Comparison of ENCODE assay signal across 8 mouse cellular contexts in genomic region chr17:33822436-33822959, GRCm38 (mm10). TPM values are rescaled to one million over a fixed set of nuclear protein-coding genes. Genes with fewer than 3 reads are reported as not detected.
DNase-seq lines count a peak whose midpoint lies in the region; ATAC-seq lines count a peak whose summit lies in the region.

No protein-coding gene starts in this region.

- H3K9ac ChIP-seq in heart, embryonic 11.5 days (ENCODE audit: low read depth, low read length), result no peak overlapping the region
- peak overlapping the region; percentile 88 for H3K9ac ChIP-seq in embryonic facial prominence, embryonic 13.5 days
- H3K9ac ChIP-seq in limb, embryonic 15.5 days, result no peak overlapping the region

- no peak for ATAC-seq in heart, embryonic 11.5 days (replicated peaks; ENCODE audit: insufficient number of reproducible peaks, low FRiP score, low TSS enrichment)
- no peak for ATAC-seq in embryonic facial prominence, embryonic 13.5 days (ENCODE audit: insufficient number of reproducible peaks, insufficient read depth, low FRiP score, low TSS enrichment, low read depth)
- no peak for ATAC-seq in limb, embryonic 15.5 days (ENCODE audit: insufficient number of reproducible peaks, low FRiP score, low TSS enrichment, low read depth)

- H3K9me3 ChIP-seq in heart, embryonic 11.5 days (replicated peaks; ENCODE audit: control insufficient read depth, low read length), result no peaks in the 10 kb centered on the region
- no peaks in the 10 kb centered on the region for H3K9me3 ChIP-seq in embryonic facial prominence, embryonic 13.5 days
- no peaks in the 10 kb centered on the region for H3K9me3 ChIP-seq in limb, embryonic 15.5 days

- no peak overlapping the region for H3K4me3 ChIP-seq in heart, embryonic 11.5 days (ENCODE audit: low read depth, low read length)
- H3K4me3 ChIP-seq in embryonic facial prominence, embryonic 13.5 days, result peak overlapping the region; percentile 79; the same call in 1 of the 2 replicates
- H3K4me3 ChIP-seq in limb, embryonic 15.5 days, result peak overlapping the region; percentile 2; the same call in 1 of the 2 replicates

- H3K4me1 ChIP-seq in heart, embryonic 11.5 days (ENCODE audit: control insufficient read depth, insufficient read depth, low read length), result peaks cover 13% of the 10 kb centered on the region
- H3K4me1 ChIP-seq in embryonic facial prominence, embryonic 13.5 days, result peaks cover 48% of the 10 kb centered on the region
- peaks cover 44% of the 10 kb centered on the region for H3K4me1 ChIP-seq in limb, embryonic 15.5 days

- H3K27me3 ChIP-seq in heart, embryonic 11.5 days (ENCODE audit: control insufficient read depth, insufficient read depth, low read length), result no peaks in the 10 kb centered on the region
- no peaks in the 10 kb centered on the region for H3K27me3 ChIP-seq in embryonic facial prominence, embryonic 13.5 days
- H3K27me3 ChIP-seq in limb, embryonic 15.5 days, result no peaks in the 10 kb centered on the region

- no peak for DNase-seq in heart, postnatal 14 days
- peak; percentile 65 for DNase-seq in 3T3-L1 (ENCODE audit: low read depth, low spot score)
- DNase-seq in embryo, embryonic 9.5 days (ENCODE audit: extremely low spot score), result no peak
- no peak for DNase-seq in gastrocnemius, postnatal 36 days
- DNase-seq in kidney, adult 11 months, result no peak

- intact Hi-C loops in heart, postnatal 14 days (cut with DNase I), result no loop called here
- intact Hi-C loops in gastrocnemius, postnatal 36 days (cut with DNase I), result no loop called here

- 76% methylated on average over 1 of the region's 1 CpGs for WGBS in heart, embryonic 11.5 days (ENCODE audit: insufficient replicate concordance)
- WGBS in embryonic facial prominence, embryonic 13.5 days, result 77% methylated on average over 1 of the region's 1 CpGs
- 76% methylated on average over 1 of the region's 1 CpGs for WGBS in limb, embryonic 15.5 days

- H3K36me3 ChIP-seq in heart, embryonic 11.5 days (ENCODE audit: control insufficient read depth, insufficient read depth, low read length), result peaks cover 19% of the 10 kb centered on the region
- H3K36me3 ChIP-seq in embryonic facial prominence, embryonic 13.5 days, result peaks cover 50% of the 10 kb centered on the region
- peaks cover 54% of the 10 kb centered on the region for H3K36me3 ChIP-seq in limb, embryonic 15.5 days

- H3K27ac ChIP-seq in heart, embryonic 11.5 days (ENCODE audit: low read depth, low read length), result no peak overlapping the region
- no peak overlapping the region for H3K27ac ChIP-seq in embryonic facial prominence, embryonic 13.5 days
- no peak overlapping the region for H3K27ac ChIP-seq in limb, embryonic 15.5 days

- peak overlapping the region; percentile 83; the same call in 1 of the 2 replicates for H3K4me2 ChIP-seq in heart, embryonic 11.5 days
- H3K4me2 ChIP-seq in embryonic facial prominence, embryonic 13.5 days, result peak overlapping the region; percentile 95
- no peak overlapping the region for H3K4me2 ChIP-seq in limb, embryonic 15.5 days

RNA-seq across cellular contexts. Expression of gene Rps28, which starts 1.9 kb away (rescaled TPM):
- 654 and 701 TPM in 2 replicates for polyA plus RNA-seq in heart, embryonic 11.5 days (2014; fragmentation: Nextera tagmentation; extraction: Ambion mirVana)
- total RNA-seq in heart, postnatal 14 days (2021), result 100 to 1,000 TPM; 736 to 815 TPM
- 1,111 and 1,168 TPM in 2 replicates for polyA plus RNA-seq in embryonic facial prominence, embryonic 13.5 days (2015; fragmentation: Nextera tagmentation; extraction: Ambion mirVana)
- polyA plus RNA-seq in limb, embryonic 15.5 days (2015; fragmentation: Nextera tagmentation; extraction: Ambion mirVana), result 716 and 1,053 TPM in 2 replicates
- total RNA-seq in gastrocnemius, postnatal 36 days (2021), result 100 to 1,000 TPM; 503 to 584 TPM

RNA-seq across cellular contexts. Expression of gene Ndufa7, which starts 1.9 kb away (rescaled TPM):
- polyA plus RNA-seq in heart, embryonic 11.5 days (2014; fragmentation: Nextera tagmentation; extraction: Ambion mirVana), result 457 and 481 TPM in 2 replicates
- total RNA-seq in heart, postnatal 14 days (2021), result 100 to 1,000 TPM; 544 to 555 TPM
- 464 and 506 TPM in 2 replicates for polyA plus RNA-seq in embryonic facial prominence, embryonic 13.5 days (2015; fragmentation: Nextera tagmentation; extraction: Ambion mirVana)
- 404 and 428 TPM in 2 replicates for polyA plus RNA-seq in limb, embryonic 15.5 days (2015; fragmentation: Nextera tagmentation; extraction: Ambion mirVana)
- 100 to 1,000 TPM; 325 to 364 TPM for total RNA-seq in gastrocnemius, postnatal 36 days (2021)

RNA-seq across cellular contexts. Expression of gene Kank3, which starts 12.2 kb away (rescaled TPM):
- polyA plus RNA-seq in heart, embryonic 11.5 days (2014; fragmentation: Nextera tagmentation; extraction: Ambion mirVana), result 30.1 and 43.2 TPM in 2 replicates
- 100 to 1,000 TPM in 1 of 2 experiments, 10 to 100 TPM in 1; 96.9 to 104 TPM for total RNA-seq in heart, postnatal 14 days (2021)
- polyA plus RNA-seq in embryonic facial prominence, embryonic 13.5 days (2015; fragmentation: Nextera tagmentation; extraction: Ambion mirVana), result 34.4 and 37.9 TPM in 2 replicates
- polyA plus RNA-seq in limb, embryonic 15.5 days (2015; fragmentation: Nextera tagmentation; extraction: Ambion mirVana), result 29.4 and 32.3 TPM in 2 replicates
- 10 to 100 TPM; 15.3 to 22.5 TPM for total RNA-seq in gastrocnemius, postnatal 36 days (2021)

RNA-seq across cellular contexts. Expression of gene Cd320, which starts 20.4 kb away (rescaled TPM):
- 60.8 and 63.9 TPM in 2 replicates for polyA plus RNA-seq in heart, embryonic 11.5 days (2014; fragmentation: Nextera tagmentation; extraction: Ambion mirVana)
- total RNA-seq in heart, postnatal 14 days (2021), result 10 to 100 TPM; 25.0 to 26.6 TPM
- 57.8 and 66.4 TPM in 2 replicates for polyA plus RNA-seq in embryonic facial prominence, embryonic 13.5 days (2015; fragmentation: Nextera tagmentation; extraction: Ambion mirVana)
- 53.1 and 54.8 TPM in 2 replicates for polyA plus RNA-seq in limb, embryonic 15.5 days (2015; fragmentation: Nextera tagmentation; extraction: Ambion mirVana)
- 10 to 100 TPM; 13.3 to 15.2 TPM for total RNA-seq in gastrocnemius, postnatal 36 days (2021)

RNA-seq across cellular contexts. Expression of gene Angptl4, which starts 40.9 kb away (rescaled TPM):
- 7.6 and 10.5 TPM in 2 replicates for polyA plus RNA-seq in heart, embryonic 11.5 days (2014; fragmentation: Nextera tagmentation; extraction: Ambion mirVana)
- total RNA-seq in heart, postnatal 14 days (2021), result 10 to 100 TPM; 20.5 to 31.6 TPM
- 53.0 and 60.7 TPM in 2 replicates for polyA plus RNA-seq in embryonic facial prominence, embryonic 13.5 days (2015; fragmentation: Nextera tagmentation; extraction: Ambion mirVana)
- polyA plus RNA-seq in limb, embryonic 15.5 days (2015; fragmentation: Nextera tagmentation; extraction: Ambion mirVana), result 53.1 and 62.9 TPM in 2 replicates
- total RNA-seq in gastrocnemius, postnatal 36 days (2021), result 10 to 100 TPM in 1 of 2 experiments, 1 to 10 TPM in 1; 8.0 to 11.7 TPM
